Mouse (Mus musculus) embryo, embryonic 11.5 days (tissue): ENCODE measurements around the gene 1700057G04Rik.

ENCODE experiments used
- DNase-seq: peaks from one replicate; pipeline ENCODE4 v3.0.0-alpha.2; 2012; ENCODE audit warnings: low read depth, low spot score

Gene 1700057G04Rik

GRCm38 (mm10) chr9:92309077-92309476, at the start of gene 1700057G04Rik:
Gene 1700057G04Rik (plus strand): TSS chr9:92309377.
- DNase-seq: no peak

DNA sequence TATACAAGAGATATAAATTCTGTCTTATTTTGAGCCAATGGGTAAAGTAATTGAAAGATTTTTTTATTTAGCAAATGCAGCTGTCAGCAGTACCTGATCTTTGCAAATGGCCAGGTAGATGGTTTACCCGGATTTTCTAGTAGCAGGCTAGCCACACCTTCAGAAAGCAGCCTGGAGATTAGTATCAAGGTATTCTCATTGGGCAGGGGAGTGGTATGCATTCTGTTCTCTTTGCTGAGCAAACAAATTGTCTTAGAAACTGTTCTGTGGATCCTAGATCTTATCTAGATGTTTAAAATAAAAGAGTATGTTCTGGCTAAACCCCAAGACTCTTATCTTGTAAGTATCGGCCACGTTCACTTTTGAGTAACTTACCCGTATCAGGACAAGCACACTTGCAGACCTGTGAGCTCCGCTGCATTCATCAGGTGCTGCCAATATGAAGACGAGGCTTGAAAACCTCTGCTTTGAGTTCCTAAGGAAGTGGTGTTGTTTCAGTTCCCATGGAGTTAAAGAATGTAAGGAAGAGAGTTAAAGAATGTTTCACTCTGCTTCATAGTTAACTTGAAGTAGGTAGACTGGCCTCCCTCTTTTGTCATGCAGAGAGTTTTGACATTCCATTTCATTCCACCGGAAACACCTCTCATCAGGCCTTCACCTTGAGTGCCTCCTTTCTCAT, 48.6 kb upstream of the 1700057G04Rik start:
- DNase-seq: no peak

GRCm38 (mm10) chr9:92265719-92266118, 43.5 kb upstream of the 1700057G04Rik start:
- no peak for DNase-seq

DNA sequence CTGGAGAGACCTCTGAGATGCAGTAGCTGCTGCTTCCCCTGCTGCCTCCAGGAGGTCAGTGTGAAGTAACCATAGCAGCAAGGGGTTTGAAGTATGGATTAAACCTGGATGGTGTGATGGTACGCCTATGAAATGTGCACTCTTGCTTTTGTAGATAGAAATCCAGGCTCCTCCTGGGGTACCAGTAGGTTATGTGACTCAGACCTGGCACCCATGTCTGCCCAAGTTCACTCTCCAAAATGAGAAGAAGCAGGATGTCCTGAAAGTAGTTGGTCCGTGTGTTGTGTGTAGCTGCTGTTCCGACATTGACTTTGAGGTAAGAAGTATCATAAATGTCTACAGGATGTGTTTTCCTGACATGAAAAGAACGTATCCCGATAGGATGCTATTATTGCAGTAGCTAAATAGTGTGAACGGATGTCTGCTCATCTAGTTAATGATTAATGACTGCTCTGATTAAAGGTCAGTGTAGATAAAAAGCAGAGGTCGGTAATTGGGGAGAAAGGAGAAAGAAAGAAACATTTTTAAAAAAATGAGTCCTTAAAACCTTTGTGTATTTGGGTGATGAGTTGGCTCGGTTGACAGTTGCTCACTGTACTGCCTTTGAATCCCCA, 42.5 kb upstream of the 1700057G04Rik start:
- DNase-seq: no peak

GRCm38 (mm10) chr9:92267732-92268131, 41.4 kb upstream of the 1700057G04Rik start:
- DNase-seq: no peak

DNA sequence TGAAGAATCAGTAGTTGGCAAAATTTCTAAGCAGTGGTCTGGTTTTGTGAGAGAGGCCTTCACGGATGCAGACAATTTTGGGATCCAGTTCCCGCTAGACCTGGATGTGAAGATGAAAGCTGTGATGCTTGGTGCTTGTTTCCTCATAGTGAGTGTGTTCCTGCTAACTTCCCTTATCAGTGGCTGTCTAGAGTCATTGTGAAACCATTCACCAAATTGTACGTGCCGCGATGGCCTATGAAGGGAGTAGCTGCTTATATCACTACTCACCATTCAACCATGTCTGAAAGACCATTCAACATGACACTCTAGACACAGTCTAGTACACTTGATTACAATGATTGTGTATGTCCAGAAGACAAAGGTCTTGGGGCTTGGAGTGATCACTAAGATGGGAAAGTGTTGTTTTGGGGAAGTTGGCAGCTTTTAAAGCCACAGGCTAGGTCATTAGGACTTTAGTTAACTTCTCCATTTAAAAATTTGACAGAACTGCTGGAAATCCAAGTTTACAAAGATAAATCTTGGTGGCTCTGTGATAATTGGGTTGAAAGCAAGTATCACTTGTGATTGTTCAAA, 39.3 kb upstream of the 1700057G04Rik start:
- DNase-seq: no peak

GRCm38 (mm10) chr9:92270927-92271326, 38.2 kb upstream of the 1700057G04Rik start:
- DNase-seq: no peak

DNA sequence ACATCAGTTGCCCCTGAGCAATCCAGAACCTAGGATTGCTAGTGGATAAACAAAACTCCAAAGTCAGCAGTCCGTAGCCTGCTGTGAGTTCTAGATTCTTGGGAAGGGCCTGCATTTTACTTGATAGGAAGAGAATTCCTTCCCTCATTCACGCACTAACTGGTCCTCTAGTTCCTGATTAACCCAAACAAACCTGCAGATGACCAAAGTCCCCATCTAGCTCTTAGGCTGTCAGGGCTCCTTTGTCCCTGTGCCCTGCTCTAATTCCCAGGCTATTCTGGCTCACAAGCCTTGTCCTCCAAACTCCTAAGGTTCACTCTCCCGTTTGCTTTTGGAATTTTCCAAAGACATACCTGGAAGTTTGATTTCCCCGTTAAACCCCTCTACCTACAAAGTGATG, 36.5 kb upstream of the 1700057G04Rik start:
- DNase-seq: no peak

DNA sequence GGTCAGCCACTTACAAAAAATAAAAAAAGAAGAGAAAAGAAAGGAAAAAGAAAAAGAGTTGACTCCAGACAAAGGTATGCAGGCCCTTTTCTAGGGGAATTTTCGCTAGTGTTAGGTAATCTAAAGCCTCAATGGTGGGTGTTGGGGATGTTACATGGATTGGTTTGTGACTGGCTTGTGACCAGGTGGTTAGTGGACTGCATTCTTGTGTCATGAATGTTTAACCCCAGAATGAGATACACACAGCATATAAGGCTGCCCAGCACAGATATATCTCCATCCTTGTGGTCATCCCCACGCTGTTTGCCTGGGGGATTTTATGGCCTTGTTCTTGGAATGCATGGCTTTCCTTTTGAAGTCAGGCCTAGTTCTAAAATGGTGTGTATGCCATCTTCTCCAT, 35.9 kb upstream of the 1700057G04Rik start:
- DNase-seq: no peak

- no peak for DNase-seq
These were observed 35.0 kb upstream of the 1700057G04Rik start for GRCm38 (mm10) chr9:92273956-92274762.

- DNase-seq: no peak
These were observed 33.5 kb upstream of the 1700057G04Rik start, which contains the start of gene Plscr2 for GRCm38 (mm10) chr9:92275486-92276207. Gene Plscr2 (plus strand): TSS chr9:92275602.

DNA sequence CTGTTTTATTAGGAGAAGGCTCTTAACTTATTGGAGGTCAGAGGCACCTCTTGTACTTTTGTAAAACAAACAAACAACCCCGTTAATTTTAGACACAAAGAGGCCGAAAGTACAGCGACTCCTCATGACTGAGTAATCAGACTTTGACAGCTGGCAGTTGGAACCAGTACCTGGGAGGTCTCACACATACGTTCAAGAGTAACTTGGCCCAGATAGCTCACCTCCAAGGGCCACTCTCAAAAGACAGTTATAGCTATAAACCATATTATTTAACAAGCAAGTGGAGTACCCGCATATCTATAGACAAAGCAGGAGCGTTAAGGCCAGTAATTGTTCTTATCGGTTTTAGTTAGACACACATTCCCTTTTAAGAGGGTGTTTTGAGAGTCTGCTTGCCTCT, 32.8 kb upstream of the 1700057G04Rik start:
- no peak for DNase-seq

GRCm38 (mm10) chr9:92280048-92280447, 29.1 kb upstream of the 1700057G04Rik start:
- DNase-seq: no peak

DNA sequence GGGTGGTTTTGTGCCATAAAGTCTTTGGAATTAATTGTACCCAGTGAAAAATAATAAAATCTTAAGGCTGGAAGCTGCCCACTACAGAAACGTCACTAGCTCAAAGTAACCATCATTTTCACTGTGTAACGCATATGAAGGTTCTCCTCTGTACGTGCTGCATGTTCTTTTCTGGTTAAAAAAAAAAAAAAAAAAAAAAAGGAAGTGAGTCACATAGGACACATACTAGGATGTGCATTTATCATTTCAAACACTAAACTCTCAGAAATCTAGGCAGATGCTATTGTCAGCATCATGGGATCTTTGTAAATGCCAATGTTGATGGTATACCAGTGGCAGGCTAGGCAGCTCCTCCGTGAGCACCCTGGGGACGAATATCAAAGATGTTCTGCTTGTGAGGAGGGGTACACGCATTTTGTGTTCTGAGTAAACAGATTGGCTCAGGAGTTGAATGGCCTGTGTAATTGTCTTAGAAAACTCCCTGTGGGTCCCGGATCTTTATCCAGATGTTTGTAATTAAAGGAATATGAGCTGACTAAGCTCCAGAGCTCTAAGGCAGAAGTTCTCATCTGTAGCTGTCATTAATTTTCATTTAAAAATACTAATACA, 26.5 kb upstream of the 1700057G04Rik start:
- DNase-seq: no peak

DNA sequence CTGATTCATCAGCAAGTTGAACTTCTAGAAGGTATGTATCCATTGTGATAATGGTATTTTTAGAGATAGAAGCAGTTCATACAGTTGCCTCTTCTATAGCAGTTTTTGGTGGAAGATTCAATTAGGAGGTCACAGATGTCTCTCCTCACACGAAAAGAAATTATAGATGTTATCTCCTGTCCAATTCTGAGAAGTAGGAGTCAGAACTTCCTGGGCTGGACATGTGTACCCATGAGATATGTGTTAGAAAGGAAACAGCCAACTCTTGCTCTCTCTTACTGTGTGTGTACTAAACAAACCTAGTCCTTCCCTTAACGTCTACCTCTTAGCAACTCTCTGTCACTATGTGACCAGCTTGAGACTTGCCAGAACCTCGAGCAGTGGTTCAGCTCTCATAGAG, 19.5 kb upstream of the 1700057G04Rik start:
- no peak for DNase-seq

DNA sequence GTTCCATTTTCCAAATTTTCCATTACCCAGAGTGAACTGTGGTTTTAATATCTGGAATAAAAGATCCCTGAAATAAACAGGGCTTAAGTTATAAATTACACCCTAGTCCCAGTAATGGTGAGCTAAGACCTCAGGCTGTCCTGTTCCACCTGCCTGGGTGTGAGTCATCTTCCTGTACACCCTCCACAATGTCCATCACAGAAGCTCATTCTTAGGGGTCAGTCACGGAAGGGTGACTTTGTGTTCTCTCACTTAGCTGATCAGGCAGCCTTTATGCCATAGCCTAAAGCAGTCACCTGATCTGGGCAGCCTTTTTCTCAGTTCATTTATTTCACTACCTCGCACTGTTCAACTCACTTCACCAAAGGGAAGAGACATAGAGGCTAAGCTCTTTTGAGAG, 17.0 kb upstream of the 1700057G04Rik start:
- DNase-seq: no peak

DNA sequence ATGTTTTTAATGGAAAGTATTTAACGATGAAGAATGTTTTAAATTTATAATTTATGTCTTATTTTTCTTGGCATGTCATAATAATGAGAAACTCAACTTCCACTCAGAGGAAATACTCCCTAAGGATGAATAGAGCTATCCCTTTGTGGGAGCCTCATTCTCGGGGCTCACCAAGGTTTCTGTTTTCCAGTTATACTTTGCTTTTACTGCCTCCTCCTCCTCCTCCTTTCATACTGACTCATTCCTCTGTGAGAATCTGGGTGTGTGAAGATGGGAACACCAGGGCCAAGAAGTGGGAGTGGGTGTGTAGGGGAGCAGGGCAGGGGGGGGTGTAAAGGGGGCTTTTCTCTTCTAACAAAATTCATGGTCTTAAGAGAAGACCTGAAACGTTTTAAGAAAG, 16.3 kb upstream of the 1700057G04Rik start:
- DNase-seq: no peak

DNA sequence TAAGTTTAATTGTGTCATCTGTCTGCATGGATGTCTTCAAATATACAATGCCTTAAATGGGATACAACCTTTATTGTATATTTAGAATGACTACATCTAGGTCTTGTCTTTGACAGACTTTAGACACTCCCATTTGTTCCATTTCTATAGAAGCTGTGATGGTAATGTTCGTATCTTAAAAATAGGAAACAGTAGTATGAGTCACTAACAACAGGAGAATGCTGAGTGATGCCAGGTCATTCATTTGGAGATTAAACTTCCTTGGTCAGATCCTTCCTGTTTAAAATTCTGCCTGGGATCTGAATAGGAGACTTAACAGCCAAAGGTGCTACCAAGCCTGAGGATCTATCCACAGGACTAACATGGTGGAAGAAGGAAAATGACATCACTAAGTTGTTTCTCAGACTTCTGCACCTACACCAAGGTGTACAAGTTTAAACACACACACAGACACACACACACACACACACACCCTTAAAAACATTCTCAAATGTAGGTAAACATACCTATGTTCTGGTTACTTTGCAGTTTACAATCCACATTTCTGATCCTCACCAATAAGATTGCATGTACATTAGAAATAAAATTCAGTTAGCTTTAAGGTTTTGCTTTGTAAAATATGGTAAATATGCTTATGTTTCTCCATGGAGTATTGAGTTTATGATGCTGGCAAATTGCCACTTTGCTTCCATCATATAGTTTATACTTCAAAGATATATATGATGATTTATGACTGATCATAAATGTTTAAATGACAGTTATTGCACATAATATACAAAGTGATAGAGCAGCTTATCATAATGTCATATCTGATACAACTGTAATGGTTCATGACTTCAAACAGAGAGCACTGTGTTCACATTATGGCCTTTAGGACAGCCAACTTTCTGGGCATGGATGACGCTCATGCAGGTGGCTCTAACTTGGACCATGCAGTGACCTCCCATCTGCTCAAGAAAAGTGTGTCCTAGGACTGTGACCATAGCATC, 15.3 kb upstream of the 1700057G04Rik start:
- no peak for DNase-seq

GRCm38 (mm10) chr9:92298288-92298687, 10.9 kb upstream of the 1700057G04Rik start:
- DNase-seq: no peak

DNA sequence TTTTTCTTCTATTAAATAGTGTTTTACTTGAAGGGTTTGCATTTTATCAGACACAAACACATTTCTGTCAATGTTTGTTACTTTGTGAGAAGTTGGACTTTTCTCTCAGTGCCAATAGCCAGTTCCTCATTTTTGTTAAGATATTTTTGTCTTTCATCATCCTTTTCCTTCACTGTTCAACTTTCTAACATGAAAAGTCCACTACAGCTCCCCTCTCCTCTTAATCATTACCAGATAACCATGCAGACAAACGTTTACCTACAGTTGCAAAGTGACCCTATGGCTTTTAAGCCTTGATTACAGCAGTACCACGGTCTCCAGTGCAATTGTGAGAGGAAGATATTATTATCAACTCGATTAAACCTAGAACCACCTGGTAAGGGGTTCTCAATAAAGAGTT, 8.0 kb upstream of the 1700057G04Rik start:
- DNase-seq: no peak
